Mouse (Mus musculus) ZHBTc4 (cell line): ENCODE results near the gene Fryl.
A peak's percentile ranks its signal among the peaks of the same experiment; 100 is the strongest.

Experiments used
- DNase-seq: peaks from one replicate; pipeline ENCODE4 v3.0.0-alpha.2; 2011; ENCODE audit warnings: low read depth, low spot score

Fryl gene

GRCm38 (mm10) chr5:73160440-73160839 lies 96.0 kb downstream of the Fryl start:
- peak; percentile 35 for DNase-seq

DNA sequence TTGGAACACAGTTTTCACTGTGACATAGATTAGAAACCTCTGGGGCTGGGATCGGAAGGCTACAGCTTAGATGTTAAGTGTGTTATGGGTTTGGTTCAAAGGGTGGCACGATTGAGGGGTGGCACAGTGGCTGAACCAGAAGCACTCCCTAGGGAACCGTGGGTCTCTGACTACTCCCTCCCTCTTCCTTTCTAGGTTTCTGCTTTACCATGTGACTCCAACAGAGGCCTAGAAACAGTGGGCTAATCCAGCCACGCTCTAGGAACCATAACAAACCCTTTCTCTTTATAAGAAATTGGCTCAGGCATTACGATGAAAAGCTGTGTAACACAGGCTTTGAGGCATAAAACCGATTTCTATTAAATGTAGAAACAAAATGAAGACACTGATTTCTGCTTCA lies 98.9 kb downstream of the Fryl start:
- no peak for DNase-seq

- no peak for DNase-seq
These were observed 99.4 kb downstream of the Fryl start for GRCm38 (mm10) chr5:73157009-73157408.

GRCm38 (mm10) chr5:73156226-73156926 lies 100.0 kb downstream of the Fryl start:
- DNase-seq, result peak; percentile 43

DNA sequence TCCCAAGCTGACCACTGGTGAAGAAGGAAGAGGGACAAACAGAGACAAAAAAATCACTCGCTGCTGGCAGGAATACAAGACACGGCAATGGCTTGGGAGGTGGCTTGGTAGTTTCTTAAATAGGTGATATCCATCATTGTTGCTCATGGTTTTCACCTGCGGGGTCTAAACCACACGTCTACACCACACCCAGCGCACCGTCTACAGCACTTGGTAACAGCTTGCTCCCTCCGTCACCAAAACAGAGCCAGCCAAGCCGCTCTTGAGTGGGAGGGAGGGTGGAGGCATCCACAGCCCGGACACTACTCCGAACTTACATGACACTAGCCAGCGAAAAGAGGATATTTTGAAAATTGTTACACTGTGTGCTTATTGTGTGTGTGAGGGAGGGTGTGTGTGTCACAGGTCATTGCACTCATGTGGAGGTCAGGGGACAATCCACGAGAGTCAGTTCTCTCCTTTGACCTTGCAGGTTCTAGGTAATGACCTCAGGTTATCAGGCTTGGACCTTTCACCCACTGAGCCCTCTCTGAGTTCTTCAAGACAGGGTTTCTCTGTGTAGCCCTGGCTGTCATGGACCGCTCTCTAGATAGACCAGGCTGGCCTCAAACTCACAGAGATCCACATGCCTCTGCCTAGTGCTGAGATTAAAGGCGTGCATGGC lies 102.5 kb downstream of the Fryl start:
- DNase-seq, result no peak

DNA sequence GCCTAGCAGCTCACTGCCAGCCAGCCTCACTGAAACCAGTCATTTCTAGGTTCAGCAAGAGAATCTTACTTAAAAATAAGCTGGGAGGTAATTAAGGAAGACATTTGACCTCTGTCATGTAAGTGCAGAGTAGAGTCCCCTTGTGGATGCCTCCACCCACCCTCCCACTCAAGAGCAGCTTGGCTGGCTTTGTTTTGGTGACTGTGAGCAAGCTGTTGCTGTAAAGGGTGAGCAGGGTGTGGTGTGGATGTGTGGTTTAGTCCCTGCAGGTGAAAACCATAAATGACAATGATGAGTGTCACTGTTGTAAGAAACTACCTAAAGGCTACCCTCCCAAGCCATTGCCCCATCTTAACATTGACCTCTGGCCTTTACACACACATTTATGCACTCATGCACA lies 104.2 kb downstream of the Fryl start:
- DNase-seq, result peak; percentile 82

DNA sequence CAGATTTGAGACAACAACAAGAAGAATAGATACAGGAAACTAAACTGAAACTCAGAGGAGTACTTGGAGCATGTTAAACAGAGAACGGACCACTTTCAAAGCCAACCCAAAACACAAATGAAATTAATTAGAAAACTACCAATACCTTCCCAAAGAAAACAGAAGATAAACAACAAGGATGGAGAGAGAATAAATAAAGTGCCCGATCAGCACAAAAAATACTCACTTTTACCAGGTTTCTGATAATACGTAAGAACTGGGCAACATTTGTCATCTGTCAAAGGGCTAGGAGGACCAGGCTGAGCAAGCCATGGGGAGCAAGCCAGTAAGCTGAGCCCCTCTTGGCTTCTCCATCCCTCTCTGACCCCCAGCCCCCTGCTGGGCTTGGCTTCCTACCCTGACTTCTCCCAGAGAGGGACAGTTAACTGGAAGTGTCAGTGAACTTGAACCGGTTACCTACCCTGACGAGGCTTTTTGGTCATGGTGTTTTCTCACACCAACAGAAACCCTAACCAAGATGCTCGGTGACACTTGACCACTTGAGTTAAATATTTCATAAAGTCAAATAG lies 105.5 kb downstream of the Fryl start:
- DNase-seq, result no peak

GRCm38 (mm10) chr5:73144987-73145386 lies 111.4 kb downstream of the Fryl start:
- DNase-seq, result no peak

- DNase-seq, result peak; percentile 45
These were observed 114.7 kb downstream of the Fryl start for GRCm38 (mm10) chr5:73141712-73142111.

- DNase-seq, result peak; percentile 84
These were observed 115.3 kb downstream of the Fryl start for GRCm38 (mm10) chr5:73141161-73141560.

DNA sequence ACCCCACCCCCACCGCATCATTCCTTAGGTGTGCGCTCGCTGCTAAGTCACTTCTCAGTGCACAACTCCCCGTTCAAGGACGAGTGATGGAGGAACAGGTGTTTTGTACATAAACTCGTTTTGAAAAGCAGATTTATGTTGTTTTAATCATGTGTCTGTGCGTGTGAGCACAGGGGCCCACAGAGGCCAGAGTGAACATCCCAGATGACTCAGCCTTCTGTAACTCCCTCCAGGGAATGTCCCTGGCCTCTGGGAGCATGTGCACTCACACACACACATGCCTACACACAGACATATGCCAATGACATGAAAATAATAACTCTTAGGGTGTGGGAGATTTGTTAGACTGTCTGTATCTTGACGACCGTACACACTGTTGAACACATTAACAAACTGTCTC lies 118.9 kb downstream of the Fryl start:
- no peak for DNase-seq

GRCm38 (mm10) chr5:73135959-73136358 lies 120.5 kb downstream of the Fryl start:
- DNase-seq, result no peak

- DNase-seq, result no peak
These were observed 121.3 kb downstream of the Fryl start for GRCm38 (mm10) chr5:73135131-73135530.

GRCm38 (mm10) chr5:73133833-73134185 lies 122.6 kb downstream of the Fryl start:
- DNase-seq, result peak; percentile 66

DNA sequence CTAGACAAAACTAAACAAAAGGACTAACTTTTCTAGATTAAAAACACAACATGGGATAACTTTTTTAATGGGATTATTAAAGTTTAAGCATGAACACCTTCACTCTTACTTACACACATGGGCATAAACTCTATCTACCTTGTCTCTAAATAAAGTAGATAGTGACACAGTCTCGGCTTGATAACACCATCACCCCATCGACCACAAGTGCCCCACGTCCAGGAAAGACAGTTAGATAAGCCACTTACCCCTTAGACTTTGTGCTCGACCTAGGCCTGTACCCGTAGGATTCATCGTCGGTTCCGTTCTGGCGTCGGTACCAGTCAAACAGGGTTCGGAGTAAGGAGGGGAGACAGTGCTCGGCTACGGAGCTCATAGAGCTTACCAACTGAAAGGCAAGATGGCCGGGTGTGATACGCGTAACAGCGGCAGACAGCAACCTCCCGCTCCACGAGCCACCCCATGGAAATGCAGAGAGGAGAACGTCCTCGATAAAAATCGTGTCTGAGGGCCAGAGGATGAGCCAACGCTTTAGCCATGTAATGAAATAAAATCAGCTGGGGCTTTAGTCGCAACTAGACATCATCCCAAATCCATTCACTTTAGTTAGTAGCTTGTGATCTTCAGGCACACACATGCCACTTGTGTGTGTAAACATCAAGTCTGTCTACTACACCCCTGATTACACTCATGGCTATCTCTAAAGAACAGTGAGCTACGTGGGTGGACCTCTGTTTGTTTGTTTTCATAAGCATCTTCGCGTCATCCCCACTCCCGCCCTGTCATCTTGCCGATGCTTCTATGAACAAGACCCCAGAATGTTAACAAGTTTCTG lies 123.2 kb downstream of the Fryl start:
- DNase-seq, result no peak

DNA sequence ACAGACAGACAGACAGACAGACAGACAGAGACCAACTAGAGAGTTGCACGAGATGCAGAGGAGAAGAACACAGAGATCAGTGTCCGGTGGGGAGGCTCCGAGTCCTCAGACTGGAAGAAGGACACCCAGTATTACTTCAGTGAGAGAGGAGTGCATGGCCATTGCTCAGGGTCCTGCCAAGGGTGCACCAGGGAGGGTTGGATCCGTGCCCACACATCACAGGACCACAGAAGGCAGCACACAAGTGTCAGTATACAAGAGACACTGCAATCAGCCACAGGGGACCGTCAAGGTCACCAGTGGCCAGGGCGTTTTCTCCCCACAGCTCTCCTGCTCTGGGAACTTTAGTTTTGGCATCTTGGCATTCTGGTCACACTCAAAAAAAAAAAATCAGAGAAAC lies 125.4 kb downstream of the Fryl start:
- DNase-seq, result no peak

DNA sequence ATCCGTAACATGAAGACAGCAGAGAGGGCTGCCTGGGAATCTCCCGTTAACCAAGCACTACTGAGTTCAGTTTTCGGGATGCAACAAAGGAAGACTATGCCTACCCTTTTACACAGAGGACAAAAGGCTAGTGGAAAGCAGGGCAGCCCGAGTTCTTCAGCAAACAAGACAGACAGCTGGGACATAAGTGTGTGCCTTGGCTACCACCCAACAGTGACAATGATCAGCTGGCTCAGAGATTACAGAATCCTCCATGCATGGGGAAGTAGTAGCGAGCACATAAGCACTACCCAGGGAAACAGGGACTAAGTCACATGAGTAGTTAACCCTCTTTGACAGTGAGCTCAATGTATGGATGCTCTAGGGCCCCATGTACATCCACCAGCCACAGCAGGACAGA lies 126.5 kb downstream of the Fryl start:
- DNase-seq, result no peak

GRCm38 (mm10) chr5:73119969-73120725 lies 136.3 kb downstream of the Fryl start:
- no peak for DNase-seq

GRCm38 (mm10) chr5:73119524-73119923 lies 136.9 kb downstream of the Fryl start:
- no peak for DNase-seq

DNA sequence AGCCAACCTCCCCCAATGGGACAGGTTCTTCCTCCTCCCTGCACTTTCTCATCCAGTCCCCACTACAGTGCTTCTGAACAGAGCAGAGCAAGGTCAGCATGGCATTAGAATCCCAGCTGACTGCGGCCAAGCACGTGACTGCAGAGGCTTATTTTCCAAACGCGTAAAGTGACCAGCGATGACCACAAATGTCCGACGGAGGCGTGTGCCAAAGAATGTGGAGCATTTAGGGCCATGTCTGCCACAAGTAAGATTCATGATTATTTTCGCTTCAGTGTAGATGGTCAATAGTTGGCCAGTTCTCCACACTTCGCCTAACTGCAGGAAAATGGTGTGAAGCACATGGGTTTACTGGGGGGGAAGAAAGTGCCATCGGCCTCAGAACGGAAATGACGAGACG lies 137.6 kb downstream of the Fryl start:
- no peak for DNase-seq

DNA sequence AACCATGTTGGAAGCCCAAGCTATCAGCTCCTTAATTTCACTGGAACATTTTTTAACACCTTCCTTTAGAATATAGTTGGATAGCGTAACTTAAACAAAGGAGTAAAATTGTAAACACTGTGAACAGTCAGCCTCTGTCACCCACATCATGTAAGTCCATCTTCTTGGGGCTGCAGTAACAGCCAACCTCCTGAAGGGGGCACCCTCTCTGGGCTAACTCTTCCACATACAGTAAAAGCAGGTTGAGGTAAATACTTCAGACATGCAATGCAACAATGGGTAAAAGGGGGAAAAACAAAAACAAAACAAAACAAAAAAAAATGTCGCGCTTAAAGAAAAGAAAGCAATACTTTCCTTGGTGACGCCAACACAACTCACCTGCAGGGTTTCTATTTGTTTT lies 141.5 kb downstream of the Fryl start:
- peak; percentile 85 for DNase-seq

GRCm38 (mm10) chr5:73112331-73112730 lies 144.1 kb downstream of the Fryl start:
- no peak for DNase-seq
